Mouse (Mus musculus): ENCODE data around the gene Xirp2. TPM values are rescaled to one million over a fixed set of nuclear protein-coding genes. Genes with fewer than 3 reads are reported as not detected.
"Not testable (repeated sequence)": the region's sequence is repeated elsewhere in the genome, so short reads cannot be mapped to it uniquely, and the experiment has no call there.

Gene Xirp2
- polyA plus RNA-seq (2015; fragmentation: Nextera tagmentation; extraction: Ambion mirVana), result 0.01 TPM in 1 of 2 replicates, not detected in the other

GRCm38 (mm10) chr2:67445780-67446179 lies at the start of gene Xirp2:
TSS of gene Xirp2 (plus strand) at chr2:67446002.
- H3K9ac ChIP-seq, result no peak within 1 kb of the TSS
- H3K27ac ChIP-seq, result no peak within 1 kb of the TSS
- no peak for ATAC-seq (ENCODE audit: borderline replicate concordance, extremely low read depth, low FRiP score, low TSS enrichment)
- H3K4me2 ChIP-seq, result no peak within 1 kb of the TSS
- WGBS, result 66% methylated on average over 3 of the region's 3 CpGs
- no peak within 1 kb of the TSS for H3K4me3 ChIP-seq
- H3K27me3 ChIP-seq, result no peaks in the 10 kb centered on the region
- no peaks in the 10 kb centered on the region for H3K9me3 ChIP-seq
- no peaks in the 10 kb centered on the region for H3K36me3 ChIP-seq
- no peaks in the 10 kb centered on the region for H3K4me1 ChIP-seq

- H3K27ac ChIP-seq; ATAC-seq (ENCODE audit: borderline replicate concordance, extremely low read depth, low FRiP score, low TSS enrichment): not testable (repeated sequence)
- no CpG with 5 or more reads among the region's 1 CpGs for WGBS
Measured at GRCm38 (mm10) chr2:67413425-67413824, 32.4 kb upstream of the Xirp2 start, which contains the start of gene Gm21830. TSS of gene Gm21830 (plus strand) at chr2:67413725.

GRCm38 (mm10) chr2:67420853-67421252 lies 24.9 kb upstream of the Xirp2 start:
- Histone ChIP-seq H3K4me3 (no peak overlapping the region), H3K9me3 (no peaks in the 10 kb centered on the region), H3K27ac (no peak overlapping the region), H3K36me3 (no peaks in the 10 kb centered on the region), H3K4me2 (no peak overlapping the region), H3K27me3 (no peaks in the 10 kb centered on the region), H3K4me1 (no peaks in the 10 kb centered on the region), H3K9ac (no peak overlapping the region)
- no peak for ATAC-seq (ENCODE audit: borderline replicate concordance, extremely low read depth, low FRiP score, low TSS enrichment)

More at GRCm38 (mm10) chr2:67413425-67413824, 32.4 kb upstream of the Xirp2 start, which contains the start of gene Gm21830:
- not testable (repeated sequence) for H3K36me3 ChIP-seq, H3K27me3 ChIP-seq, H3K4me3 ChIP-seq, H3K4me1 ChIP-seq, H3K9ac ChIP-seq, H3K9me3 ChIP-seq, H3K4me2 ChIP-seq

GRCm38 (mm10) chr2:67422799-67423198 lies 23.0 kb upstream of the Xirp2 start:
- Histone ChIP-seq H3K9ac (no peak overlapping the region), H3K36me3 (no peaks in the 10 kb centered on the region), H3K27ac (no peak overlapping the region), H3K9me3 (no peaks in the 10 kb centered on the region), H3K4me3 (no peak overlapping the region), H3K4me1 (no peaks in the 10 kb centered on the region), H3K27me3 (no peaks in the 10 kb centered on the region), H3K4me2 (no peak overlapping the region)
- WGBS, result 67% methylated on average over 1 of the region's 1 CpGs
- ATAC-seq (ENCODE audit: borderline replicate concordance, extremely low read depth, low FRiP score, low TSS enrichment), result no peak

- Histone ChIP-seq H3K27me3 (no peaks in the 10 kb centered on the region), H3K36me3 (no peaks in the 10 kb centered on the region), H3K9ac (no peak within 1 kb of the TSS), H3K4me2 (no peak within 1 kb of the TSS), H3K4me3 (no peak within 1 kb of the TSS), H3K4me1 (no peaks in the 10 kb centered on the region), H3K27ac (no peak within 1 kb of the TSS), H3K9me3 (no peaks in the 10 kb centered on the region)
- no peak for ATAC-seq (ENCODE audit: borderline replicate concordance, extremely low read depth, low FRiP score, low TSS enrichment)
- 50% methylated on average over 2 of the region's 2 CpGs for WGBS
Measured at GRCm38 (mm10) chr2:67433081-67433480, 12.7 kb upstream of the Xirp2 start, which contains the start of gene Gm26727. TSS of gene Gm26727 (minus strand) at chr2:67433181.

GRCm38 (mm10) chr2:67438309-67438708 lies 7.5 kb upstream of the Xirp2 start:
- no peaks in the 10 kb centered on the region for H3K27me3 ChIP-seq
- 76% methylated on average over 8 of the region's 8 CpGs for WGBS
- H3K4me2 ChIP-seq, result no peak overlapping the region
- H3K4me1 ChIP-seq, result no peaks in the 10 kb centered on the region
- no peak overlapping the region for H3K9ac ChIP-seq
- no peaks in the 10 kb centered on the region for H3K9me3 ChIP-seq
- ATAC-seq (ENCODE audit: borderline replicate concordance, extremely low read depth, low FRiP score, low TSS enrichment), result no peak
- H3K4me3 ChIP-seq, result no peak overlapping the region
- no peaks in the 10 kb centered on the region for H3K36me3 ChIP-seq
- no peak overlapping the region for H3K27ac ChIP-seq

- Histone ChIP-seq H3K36me3 (no peaks in the 10 kb centered on the region), H3K9me3 (no peaks in the 10 kb centered on the region), H3K4me3 (no peak overlapping the region), H3K27ac (no peak overlapping the region), H3K27me3 (no peaks in the 10 kb centered on the region), H3K4me1 (no peaks in the 10 kb centered on the region), H3K9ac (no peak overlapping the region), H3K4me2 (no peak overlapping the region)
- WGBS, result 53% methylated on average over 1 of the region's 1 CpGs
- ATAC-seq (ENCODE audit: borderline replicate concordance, extremely low read depth, low FRiP score, low TSS enrichment), result no peak
Measured at GRCm38 (mm10) chr2:67446772-67447171, 970 bp downstream of the Xirp2 start.

GRCm38 (mm10) chr2:67447206-67447605 lies 1.4 kb downstream of the Xirp2 start:
- Histone ChIP-seq H3K27me3 (no peaks in the 10 kb centered on the region), H3K4me2 (no peak overlapping the region)
- WGBS, result 61% methylated on average over 12 of the region's 12 CpGs

GRCm38 (mm10) chr2:67460857-67461256 lies 15.1 kb downstream of the Xirp2 start:
- no peaks in the 10 kb centered on the region for H3K27me3 ChIP-seq
- no peak overlapping the region for H3K27ac ChIP-seq
- no peak for ATAC-seq (ENCODE audit: borderline replicate concordance, extremely low read depth, low FRiP score, low TSS enrichment)
- H3K4me3 ChIP-seq, result no peak overlapping the region
- H3K4me1 ChIP-seq, result no peaks in the 10 kb centered on the region
- no peak overlapping the region for H3K9ac ChIP-seq
- 84% methylated on average over 3 of the region's 3 CpGs for WGBS
- no peaks in the 10 kb centered on the region for H3K9me3 ChIP-seq
- no peak overlapping the region for H3K4me2 ChIP-seq
- H3K36me3 ChIP-seq, result no peaks in the 10 kb centered on the region

More at GRCm38 (mm10) chr2:67447206-67447605, 1.4 kb downstream of the Xirp2 start:
- no peak for ATAC-seq (ENCODE audit: borderline replicate concordance, extremely low read depth, low FRiP score, low TSS enrichment)
- H3K9me3 ChIP-seq, result no peaks in the 10 kb centered on the region
- no peaks in the 10 kb centered on the region for H3K4me1 ChIP-seq
- H3K36me3 ChIP-seq, result no peaks in the 10 kb centered on the region
- no peak overlapping the region for H3K9ac ChIP-seq
- no peak overlapping the region for H3K4me3 ChIP-seq
- H3K27ac ChIP-seq, result no peak overlapping the region

GRCm38 (mm10) chr2:67467036-67467435 lies 21.2 kb downstream of the Xirp2 start:
- 85% methylated on average over 7 of the region's 7 CpGs for WGBS
- Histone ChIP-seq H3K27ac (no peak overlapping the region), H3K4me1 (no peaks in the 10 kb centered on the region), H3K27me3 (no peaks in the 10 kb centered on the region), H3K9me3 (no peaks in the 10 kb centered on the region), H3K9ac (no peak overlapping the region), H3K4me3 (no peak overlapping the region), H3K36me3 (no peaks in the 10 kb centered on the region), H3K4me2 (no peak overlapping the region)
- no peak for ATAC-seq (ENCODE audit: borderline replicate concordance, extremely low read depth, low FRiP score, low TSS enrichment)

- H3K27ac ChIP-seq; H3K4me1 ChIP-seq; ATAC-seq (ENCODE audit: borderline replicate concordance, extremely low read depth, low FRiP score, low TSS enrichment); H3K36me3 ChIP-seq; H3K4me3 ChIP-seq; H3K9ac ChIP-seq; H3K4me2 ChIP-seq; H3K27me3 ChIP-seq; H3K9me3 ChIP-seq: not testable (repeated sequence)
- 46% methylated on average over 5 of the region's 5 CpGs for WGBS
Measured at GRCm38 (mm10) chr2:67470030-67470429, 24.2 kb downstream of the Xirp2 start.

- ATAC-seq (ENCODE audit: borderline replicate concordance, extremely low read depth, low FRiP score, low TSS enrichment), result no peak
- no peak overlapping the region for H3K9ac ChIP-seq
- H3K9me3 ChIP-seq, result no peaks in the 10 kb centered on the region
- no peaks in the 10 kb centered on the region for H3K36me3 ChIP-seq
- no peaks in the 10 kb centered on the region for H3K27me3 ChIP-seq
- no peaks in the 10 kb centered on the region for H3K4me1 ChIP-seq
- no peak overlapping the region for H3K4me3 ChIP-seq
- 14% methylated on average over 6 of the region's 6 CpGs for WGBS
- H3K4me2 ChIP-seq, result no peak overlapping the region
- H3K27ac ChIP-seq, result no peak overlapping the region
Measured at GRCm38 (mm10) chr2:67477753-67478152, 32.0 kb downstream of the Xirp2 start.

- ATAC-seq (ENCODE audit: borderline replicate concordance, extremely low read depth, low FRiP score, low TSS enrichment), result no peak
- H3K4me2 ChIP-seq, result no peak overlapping the region
- no peaks in the 10 kb centered on the region for H3K9me3 ChIP-seq
- H3K36me3 ChIP-seq, result no peaks in the 10 kb centered on the region
- WGBS, result 68% methylated on average over 3 of the region's 3 CpGs
- H3K4me3 ChIP-seq, result no peak overlapping the region
- H3K4me1 ChIP-seq, result no peaks in the 10 kb centered on the region
- no peaks in the 10 kb centered on the region for H3K27me3 ChIP-seq
- no peak overlapping the region for H3K27ac ChIP-seq
- H3K9ac ChIP-seq, result no peak overlapping the region
Measured at GRCm38 (mm10) chr2:67481051-67481450, 35.2 kb downstream of the Xirp2 start.
